Mouse (Mus musculus) fibroblast of lung, adult 2 months (primary cell): Measurements from ENCODE around the gene Tle4.

Experiments used
- DNase-seq: peaks from one replicate; pipeline ENCODE4 v3.0.0-alpha.2; 2011; ENCODE audit warnings: low read depth

Tle4 gene

DNA sequence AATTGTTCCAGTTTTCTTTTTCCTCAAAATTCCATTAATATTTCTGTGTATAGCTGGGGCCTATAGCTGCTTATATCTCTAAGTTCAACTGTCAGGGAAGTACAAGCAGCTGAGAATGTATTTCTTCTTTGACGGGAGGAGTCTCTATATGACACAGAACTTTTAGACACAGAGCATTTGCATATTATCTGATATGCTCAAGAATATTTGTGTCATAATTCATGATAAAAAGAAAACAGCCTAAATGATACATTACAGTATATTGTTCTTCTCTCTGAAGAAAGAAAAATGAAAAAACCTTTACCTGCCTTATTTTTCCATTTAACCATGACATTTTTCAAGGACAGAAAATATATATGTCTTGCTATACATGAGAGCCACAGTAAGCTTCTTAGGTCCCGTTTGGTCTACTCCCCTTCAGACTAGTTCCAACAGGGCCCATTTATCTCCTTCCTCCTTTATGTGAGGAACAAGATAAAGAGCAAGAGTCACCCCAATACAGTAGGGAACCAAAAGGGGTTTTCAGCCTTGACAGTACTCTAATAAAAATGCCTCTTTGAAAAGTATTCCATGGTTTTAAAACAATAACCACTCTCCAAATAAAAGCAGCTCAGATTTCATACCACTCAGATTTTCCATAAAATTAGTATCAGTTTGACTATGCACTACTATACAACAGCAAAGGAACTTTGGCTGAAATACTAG, 77.6 kb downstream of the Tle4 start:
- no peak for DNase-seq

DNA sequence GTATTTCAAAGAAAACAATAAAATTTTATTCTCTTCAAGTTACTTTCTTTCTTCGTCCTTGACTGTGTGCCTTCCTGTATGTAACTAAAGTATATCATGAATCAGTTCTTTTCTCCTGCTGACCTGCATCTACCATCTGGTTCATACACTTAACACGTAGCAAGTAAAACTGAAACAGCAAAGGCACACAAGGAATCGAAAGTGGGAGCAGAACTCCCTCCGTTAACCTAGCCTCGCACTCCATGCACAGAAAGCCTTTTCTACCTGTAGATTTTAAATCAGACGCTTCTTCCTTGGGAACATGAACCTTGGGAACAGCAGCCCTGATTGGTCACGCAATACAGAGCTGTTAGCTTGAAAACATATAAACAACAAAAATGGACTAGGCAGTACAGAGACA, 78.7 kb downstream of the Tle4 start:
- no peak for DNase-seq

DNA sequence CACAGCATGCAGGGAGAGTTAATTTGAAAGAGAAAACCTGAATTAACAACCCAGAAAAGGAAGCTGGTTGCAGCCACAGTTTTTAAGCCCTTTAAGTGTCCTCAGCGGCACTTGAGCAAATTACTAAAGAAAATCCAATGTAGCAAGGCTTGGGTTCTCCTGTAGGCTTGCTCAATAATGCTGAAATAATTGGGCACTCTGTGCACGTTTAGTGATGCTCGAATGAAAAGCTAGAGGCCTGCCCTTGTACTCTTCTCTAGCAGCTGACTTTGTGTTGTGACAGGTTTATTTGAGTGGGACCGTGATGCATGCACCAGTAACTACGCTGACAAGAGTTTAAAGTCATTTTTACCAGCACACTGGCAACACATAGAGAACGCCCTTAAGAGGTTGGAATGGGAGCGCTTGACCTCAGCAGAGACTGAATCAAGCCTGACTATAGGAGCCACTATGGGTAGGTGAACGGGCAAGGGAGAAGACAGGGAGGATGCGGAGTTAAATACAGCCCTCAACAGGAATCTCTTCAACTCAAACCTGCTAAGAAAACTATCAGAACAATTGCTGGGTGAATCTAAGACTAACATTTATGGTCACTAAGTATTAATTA, 79.3 kb downstream of the Tle4 start:
- no peak for DNase-seq

DNA sequence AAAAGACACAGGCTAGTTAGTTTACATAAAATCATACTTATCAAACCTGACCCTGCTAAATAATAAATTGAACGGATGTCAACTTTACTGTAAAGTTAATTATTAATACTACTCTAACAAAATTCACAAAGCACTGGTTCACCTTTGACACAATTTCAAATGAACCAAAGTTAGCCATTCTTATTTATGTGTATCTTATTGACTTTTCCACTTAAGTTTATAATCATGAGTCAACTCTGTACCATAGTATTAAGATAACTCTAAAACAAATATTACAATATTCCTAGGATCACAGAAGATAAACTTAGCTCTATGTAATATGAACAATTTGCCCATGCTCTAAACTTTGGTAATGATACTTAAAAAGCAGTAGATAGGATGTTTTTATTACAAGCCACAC, 81.4 kb downstream of the Tle4 start:
- DNase-seq, result no peak

DNA sequence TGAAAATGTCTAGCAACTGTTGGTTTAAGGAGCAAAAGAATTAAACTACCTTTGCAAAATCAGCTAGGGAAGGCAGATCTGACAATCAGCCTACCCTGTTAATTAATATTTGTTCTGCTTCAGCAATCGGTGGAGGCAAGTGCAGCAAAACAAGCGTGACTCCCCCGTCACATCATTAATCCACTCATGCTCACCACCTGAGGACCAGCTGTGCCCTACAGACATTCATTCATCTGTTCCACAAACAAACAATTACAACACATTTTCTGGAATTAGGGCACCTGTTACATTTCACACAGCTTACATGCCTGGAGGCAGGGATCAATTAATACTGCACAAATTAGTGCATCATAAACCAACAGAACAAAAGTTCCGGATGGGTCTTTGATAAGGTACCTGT, 89.0 kb downstream of the Tle4 start:
- no peak for DNase-seq

DNA sequence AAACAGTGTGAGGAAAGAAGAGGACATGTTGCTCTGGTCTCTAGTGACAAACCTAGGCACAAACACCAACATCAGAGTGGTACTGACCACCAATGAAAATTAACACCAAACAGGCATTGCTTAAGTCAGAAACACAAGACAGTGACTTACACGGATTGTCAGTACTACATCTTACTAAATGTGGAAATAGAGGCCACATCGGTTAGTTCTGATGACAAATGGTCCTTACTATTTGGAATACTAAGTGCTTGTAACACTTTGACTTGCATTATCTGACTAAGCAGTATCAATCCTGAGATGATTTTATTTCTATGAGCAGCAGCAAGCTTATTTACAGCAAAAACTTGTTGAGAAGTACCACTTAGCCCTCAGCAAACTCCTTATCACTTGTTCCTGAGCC, 89.9 kb downstream of the Tle4 start:
- no peak for DNase-seq

DNA sequence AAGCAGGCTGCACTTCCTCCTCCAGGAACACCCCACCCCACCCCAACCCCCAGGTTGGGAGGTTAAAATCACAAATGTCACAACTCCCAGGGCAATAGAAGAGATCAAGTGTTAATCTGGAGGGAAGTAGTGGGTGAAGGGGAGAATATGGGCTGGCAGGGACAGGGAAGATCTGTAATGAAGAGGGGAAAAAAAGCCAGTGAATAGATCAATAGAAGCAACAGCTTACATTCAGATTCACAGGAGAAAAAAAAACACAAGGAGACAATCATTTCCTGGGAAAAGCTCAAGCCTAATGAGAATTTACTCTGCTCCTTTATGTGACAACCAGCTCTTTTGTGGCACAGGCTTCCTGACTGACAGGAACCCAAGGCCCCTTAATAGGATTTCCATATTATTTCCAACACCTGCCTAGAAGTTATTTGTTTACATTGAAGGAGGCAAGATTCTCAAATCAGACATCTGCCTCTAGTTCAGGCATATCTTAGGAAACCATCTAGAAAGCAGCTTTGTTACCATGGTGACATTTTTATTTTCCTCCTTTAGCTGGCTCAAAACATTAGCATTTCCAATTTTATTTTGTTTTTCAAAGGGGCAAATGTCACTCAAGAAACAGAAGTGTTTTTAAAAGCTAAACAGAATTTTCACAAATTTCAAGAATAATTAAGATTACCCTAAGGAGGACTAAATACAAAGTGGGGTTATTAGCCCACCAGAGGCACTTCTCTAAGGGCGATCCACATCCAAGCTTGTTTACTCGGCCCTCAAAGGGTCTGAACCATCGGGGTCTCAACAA, 90.8 kb downstream of the Tle4 start:
- no peak for DNase-seq

DNA sequence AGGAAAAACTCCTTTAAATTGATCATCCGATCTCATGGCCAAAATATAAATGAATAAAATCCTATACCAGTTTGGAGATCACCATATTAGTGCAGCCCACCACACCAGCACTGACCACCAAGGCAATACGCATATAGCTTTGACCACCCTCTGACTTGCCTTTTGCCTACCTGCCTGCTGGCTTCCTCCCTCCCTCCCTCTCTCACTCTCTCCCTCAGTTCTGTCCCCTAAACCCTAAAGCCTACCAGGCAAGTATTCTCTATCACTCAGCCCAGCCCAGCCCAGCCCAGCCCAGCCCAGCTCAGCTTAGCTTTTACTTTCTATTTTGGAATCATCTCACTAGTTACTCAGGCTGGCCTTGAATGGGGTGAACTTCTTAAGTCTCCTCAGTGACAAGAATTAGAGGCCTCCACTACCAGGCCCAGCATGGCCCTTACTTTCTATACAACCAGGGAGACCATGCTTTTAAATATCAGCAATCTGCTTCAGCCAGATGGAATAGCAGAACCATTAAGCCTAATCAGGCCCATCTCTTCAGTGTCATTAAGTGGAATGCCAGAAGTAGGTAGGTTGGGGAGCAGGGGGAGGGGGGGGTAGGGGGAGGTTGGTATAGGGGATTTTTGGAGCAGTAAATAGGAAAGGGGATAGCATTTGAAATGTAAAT, 91.8 kb downstream of the Tle4 start:
- DNase-seq, result no peak

DNA sequence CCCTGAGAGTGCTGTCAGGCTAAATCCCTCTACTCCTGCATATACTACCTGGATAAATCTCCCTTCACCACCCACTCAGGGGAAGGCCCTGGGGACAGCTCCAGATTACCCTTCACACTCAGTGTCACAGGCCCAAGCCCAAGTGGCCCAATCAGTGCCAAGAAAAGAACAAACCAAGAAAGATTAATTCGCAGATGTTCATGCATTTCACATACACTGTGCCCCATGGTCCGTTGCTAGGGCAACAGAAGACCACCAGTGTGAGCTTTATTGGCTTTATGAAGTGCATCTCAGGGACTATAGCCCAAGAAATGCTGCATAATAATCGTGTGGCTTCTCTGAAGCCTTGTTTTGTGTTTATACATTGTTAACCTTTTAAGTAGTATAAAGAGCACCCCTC, 92.5 kb downstream of the Tle4 start:
- DNase-seq, result no peak

DNA sequence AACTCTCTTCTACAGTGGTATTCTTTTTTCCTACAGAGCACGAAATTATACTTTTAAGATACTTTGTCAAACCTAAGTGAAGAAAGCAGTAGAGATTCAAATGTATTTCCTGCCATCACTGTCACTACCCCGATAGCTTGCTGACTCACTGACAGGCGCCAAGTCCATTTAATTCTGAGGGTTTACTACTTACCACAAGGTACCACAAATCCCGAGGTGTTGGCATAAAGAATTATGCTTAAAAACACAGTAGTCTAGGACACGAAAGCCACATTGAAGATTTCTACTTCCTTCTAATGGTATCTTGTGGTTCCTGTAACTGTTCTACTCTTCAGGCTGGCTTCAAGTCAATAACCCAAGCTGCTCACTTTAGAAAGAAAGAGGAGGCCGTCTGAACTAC, 94.0 kb downstream of the Tle4 start:
- no peak for DNase-seq

DNA sequence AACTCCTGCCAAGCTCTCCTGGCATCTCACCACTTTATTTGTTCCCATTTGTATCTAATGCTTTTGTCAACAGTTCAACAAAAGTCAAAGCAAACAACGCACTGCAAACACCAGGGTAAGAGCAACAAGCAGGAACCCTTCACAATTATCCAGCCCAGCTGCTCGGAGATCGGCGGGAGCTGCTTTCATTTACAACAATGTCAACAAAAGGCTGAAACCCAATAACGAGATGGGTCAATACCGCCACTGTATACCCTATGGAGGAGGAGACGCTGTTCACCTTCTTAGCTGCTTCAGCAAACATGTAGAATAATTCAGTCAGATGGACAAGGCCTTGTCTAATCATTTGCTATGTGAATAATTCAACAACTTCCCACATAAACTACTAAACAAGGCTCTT, 95.6 kb downstream of the Tle4 start:
- no peak for DNase-seq

DNA sequence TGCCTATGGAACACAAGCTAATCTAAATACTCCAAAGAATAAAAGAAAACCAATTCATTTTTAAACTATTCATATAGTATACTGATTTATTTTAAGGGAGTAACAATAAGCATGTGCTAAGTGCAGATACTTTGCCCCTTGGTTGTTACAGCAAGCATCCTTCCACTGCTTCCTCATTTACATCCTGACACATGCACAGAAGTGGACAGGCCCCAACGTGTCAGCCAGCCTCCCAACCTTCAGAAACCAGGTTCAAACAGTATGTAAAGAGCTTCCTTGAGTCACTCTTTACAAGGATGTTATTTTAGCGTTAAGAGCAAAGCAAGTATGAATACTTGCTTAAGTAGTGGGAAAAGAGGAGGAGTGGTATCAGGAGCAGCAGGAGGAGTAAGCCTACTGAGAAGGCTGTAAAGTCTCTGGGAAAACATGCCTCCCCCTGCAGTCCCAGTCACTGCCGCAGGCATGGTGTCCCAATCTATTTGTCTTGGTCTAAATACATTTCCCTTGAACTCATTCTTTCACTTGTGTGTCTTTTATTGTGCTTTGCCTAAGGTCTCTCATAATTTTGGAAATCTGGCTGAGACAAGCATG, 97.9 kb downstream of the Tle4 start:
- DNase-seq, result no peak

DNA sequence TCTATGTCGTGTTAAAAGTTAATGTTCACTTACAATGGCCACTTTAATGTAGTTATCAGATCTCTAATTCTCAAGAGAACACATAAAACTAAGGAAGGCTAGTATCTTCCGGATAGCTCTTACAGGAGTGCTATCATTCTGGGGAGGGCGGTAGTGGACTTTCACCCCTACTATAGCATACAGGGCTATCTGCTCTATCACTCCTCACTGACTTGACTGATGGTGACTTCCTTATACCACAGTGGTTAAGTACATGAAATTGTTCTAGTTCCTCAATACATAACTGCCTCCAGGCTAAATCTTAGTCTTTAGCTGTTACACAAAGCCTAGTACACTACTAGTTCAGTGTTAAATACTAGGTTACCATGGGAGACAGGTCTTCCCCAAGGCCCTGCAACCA, 104.8 kb downstream of the Tle4 start:
- DNase-seq, result no peak

DNA sequence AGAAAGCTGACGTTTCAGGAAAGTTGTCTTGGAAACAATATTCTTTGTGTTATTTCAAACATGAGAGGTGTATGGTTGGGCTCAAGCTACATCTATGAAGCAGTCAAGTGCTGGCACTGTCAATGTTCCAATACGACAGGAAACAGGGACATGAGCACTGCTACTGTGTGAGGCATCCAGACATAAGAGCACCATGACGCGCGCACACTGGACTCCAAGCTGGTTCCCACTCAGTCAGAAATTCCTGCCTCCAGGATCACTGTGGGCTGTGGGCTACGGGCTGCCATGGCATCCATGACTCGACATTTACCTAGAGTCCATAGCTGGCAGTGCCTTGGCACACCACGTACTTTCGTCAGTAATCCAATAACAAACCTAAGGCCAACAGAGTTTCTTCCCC, 110.7 kb downstream of the Tle4 start:
- DNase-seq, result no peak

DNA sequence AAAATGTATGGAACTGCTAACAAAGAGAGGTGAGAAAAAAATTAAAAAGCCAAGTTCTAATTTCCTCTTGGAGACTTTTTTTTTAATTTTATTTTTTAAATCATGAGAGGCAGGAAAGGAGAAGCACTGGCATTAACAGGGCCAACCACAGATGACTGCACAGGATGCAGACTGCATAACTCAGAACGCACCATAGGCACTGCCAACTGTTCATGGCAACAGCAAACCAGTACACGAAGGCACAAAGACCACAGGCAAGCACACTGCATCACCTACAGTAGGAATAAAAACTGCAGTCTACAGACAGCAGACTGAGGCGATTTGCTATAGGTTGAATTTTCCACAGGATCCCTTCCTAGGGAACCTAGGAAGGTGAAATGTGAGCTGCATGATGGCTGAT, 112.7 kb downstream of the Tle4 start:
- no peak for DNase-seq

DNA sequence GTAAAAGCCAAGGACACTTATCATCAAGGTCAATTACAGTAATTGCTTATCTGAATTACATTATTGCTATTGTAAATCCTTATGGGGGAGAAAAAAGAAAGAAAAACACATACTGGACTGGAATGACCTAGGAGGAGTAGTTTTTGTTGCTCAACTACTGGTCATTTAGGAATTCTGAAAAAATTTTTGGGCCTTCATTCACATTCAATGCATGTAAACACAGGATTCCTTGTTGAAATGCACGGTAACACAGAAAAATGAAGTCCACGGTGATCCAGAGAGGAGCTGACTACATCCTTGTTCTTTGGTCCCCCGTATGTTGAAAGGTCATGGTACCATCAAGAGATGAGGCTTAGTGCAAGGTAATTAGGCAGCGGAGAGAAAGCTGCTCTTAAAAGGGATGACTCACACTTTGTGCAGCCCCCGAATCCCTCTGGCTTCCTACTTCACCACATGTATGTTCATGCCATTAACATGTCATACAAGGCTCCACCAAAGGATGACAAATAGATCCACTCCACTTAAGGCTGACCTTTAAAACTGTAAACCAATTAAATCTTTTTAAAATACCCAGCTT, 115.2 kb downstream of the Tle4 start:
- no peak for DNase-seq

DNA sequence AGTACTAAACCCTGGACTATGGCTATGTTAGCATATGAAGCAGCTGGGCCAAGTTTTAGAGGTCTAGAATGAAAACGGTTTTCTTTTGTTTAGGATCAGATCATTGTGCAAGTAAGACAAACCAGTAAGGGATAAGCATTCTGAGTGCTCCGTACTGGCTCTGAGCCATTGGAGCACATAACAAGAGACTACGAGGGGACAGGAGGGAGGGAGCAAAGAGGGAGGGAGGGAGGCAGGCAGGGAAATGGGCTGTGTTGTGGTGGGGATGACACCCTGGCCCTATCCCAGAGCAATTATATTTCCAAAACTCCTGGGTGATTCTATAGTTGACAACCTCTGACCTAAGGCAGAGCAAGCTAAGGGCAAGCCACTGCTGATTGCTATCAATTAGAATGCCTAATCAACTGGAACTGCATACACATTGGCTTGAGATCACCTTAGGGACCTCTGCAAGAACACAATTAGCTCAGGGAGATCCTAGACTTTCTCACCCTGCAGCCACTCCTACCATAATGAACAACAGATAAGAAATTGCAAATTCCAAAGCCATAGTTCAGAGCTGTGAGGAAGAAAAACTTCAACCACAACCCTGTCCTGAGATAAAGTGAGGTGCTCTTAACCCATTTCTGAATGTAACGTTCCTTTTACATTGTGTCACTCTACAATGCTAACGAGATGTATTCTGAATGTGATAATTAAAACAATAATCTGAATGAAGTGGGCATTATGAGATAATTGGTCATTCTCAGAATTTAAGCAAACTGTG, 115.9 kb downstream of the Tle4 start:
- no peak for DNase-seq

DNA sequence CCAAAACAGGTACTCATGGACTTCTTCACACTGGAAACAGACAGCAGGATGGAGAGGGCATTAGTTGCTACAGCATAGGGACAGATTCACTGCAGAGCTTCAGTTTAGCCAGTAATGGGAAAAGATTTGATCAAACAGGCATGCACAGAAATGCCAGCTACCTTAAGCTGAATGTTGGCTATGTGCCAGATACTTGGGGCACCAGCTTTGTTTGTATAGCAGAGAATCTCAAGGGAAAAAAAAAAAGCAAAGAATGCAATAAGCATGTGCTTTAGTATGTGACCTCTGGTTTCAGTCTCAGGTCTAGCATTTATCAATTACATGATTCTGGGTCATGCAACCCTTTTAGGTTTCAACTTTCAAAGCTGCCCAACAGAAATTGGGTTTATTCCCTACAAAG, 118.1 kb downstream of the Tle4 start:
- no peak for DNase-seq

DNA sequence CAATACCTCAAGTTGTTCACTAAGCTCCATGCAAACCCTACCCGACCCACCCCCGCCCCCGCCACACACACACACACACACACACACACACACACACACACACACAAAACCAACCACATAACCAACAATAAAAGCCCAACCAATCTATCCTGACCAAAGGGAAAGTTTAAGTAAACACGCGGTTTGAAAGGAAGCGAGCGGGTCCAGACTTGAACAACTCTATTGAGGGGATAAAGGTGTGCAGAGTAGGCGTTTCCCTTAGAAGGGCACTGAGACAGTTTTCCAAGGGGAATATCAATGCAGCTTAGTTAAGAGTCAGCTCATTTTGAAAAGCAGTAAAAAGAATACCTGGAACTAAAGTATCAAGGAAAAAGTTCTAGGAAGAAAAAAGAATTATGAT, 128.5 kb downstream of the Tle4 start:
- DNase-seq, result no peak

DNA sequence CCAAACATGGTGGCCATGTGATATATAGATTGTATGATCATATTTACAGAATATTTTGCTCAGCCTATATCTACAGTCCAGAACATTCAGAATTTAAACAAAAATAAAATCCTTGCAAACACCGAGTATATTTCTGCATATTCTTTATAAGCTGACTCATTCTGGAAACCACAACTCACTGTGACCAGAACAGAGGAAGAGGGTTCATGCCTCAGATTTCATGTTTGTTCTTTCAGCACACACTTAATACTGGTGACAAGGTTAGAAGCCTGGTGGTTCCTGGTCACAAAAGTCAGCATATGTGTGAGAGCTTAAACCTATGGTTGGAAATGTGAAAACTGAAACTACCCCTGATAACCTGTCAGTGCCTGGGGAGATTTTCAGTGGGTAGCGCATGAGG, 129.1 kb downstream of the Tle4 start:
- no peak for DNase-seq

DNA sequence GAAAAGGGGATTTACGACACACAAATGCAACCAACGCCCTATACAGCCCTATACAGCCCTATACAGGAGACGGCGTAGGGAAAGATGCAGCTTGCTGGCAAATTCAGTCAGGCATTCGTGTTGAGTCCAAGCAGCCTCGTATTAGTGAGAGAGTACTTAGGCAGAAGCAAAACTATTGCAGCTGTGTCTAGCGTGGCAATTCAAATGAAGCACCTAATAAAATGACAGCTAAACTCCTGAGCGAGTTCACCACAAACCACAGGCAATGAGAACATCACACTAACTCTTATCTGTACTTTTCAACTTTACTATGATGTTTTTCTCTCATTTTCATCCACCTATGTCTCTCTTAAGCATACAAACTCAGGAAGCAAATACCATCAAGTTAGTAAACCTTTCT, 131.8 kb downstream of the Tle4 start:
- no peak for DNase-seq
